Mouse (Mus musculus) frontal cortex, adult (tissue): ENCODE data around the gene Dpy30.

Experiments
- ATAC-seq: cut with Nextera tagmentation; 2 replicates; pipeline ENCODE4 v1.9.2; 2017; ENCODE audit warnings: mild to moderate bottlenecking, moderate library complexity, mixed read lengths; ENCODE audit not compliant: low TSS enrichment

Dpy30 gene

DNA sequence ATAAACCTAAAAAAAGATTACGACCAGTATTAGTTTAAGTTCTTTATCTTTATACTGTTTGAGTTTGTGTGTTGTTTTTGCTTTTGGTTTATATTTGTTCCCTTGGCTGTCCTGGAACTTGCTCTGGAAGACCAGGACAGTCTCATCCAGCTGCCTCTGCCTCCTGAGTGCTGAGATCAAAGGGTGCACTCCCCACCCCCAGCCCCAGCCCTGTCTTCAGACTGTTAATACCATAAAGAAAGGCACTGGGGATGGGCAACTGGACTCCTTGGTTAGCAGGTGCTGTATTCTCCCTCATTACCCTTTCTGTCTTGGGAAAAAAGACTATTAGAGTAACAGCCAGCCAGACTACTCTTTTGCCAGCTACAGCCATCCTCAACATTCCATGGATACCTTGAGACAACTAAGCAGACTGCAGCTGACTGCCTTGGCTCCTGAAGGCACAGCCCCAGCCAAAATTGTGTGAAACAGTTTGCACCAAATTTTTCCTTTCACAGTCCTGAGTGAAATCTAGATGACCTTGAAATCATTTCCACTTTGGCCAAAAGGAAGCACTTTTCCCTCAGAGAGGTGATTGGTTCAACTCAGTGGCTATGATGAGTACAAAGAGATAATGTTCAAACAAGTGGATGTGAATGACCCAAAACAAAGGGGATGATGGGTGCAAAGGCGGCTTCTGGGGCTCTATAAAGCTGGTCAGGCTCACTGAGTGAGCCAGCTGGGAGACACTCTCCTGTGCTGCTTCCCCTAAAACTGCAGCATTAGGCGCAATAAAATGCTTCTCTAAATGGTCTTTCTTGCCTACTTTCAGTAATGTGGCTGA lies 59.2 kb downstream of the Dpy30 start:
- no peak; the same call in 1 of the 2 replicates for ATAC-seq

DNA sequence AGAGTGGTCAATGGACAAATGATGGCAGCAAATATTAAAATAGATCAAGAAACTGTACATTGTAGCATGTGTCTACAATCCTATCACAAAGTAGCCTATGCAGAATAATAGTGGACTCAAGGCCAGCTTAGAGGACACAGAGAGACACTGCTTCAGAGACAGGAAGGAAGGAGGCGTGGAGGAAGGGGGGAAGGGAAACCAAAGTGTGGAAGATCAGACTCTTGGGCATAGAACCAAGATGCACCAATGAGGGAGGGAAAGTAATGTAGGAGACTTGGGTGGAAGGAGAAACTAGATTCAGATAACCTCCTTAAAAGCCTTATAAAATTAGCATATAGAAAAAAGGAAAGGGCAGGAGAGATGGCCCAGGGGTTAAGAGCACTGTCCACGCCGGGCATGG lies 61.3 kb downstream of the Dpy30 start:
- no peak for ATAC-seq
